ENCODE assay signal across 10 mouse cellular contexts in the genomic region with DNA sequence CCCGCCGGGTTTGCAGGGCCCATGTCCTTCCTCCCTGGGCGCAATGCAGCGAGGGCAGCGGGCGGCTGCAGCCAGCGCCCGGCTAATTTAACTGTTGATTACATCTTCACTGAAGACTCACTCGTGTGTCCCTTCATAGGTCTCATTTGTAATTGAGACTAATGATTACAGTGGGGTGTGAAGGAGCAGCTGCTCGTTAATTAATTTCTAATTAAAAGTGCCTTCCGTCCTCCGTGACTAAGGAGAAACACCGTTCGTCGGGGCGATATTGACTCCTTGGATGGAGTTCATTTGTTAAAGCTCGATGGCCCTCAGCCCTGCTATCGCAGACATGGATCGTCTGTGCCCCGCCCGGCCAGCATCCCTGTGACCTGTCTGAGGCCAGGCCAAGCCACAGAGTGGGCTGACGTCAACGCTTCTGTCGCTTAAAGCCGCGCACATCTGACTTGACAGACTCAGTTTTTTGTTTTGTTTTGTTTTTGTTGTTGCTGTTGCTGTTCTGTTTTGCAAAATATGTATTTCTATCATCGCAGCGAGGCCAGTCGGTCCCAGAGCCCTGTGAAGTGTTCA. TPM values are rescaled to one million over a fixed set of nuclear protein-coding genes. Genes with fewer than 3 reads are reported as not detected.
A peak's percentile ranks its signal among the peaks of the same experiment; 100 is the strongest.
DNase-seq lines count a peak whose midpoint lies in the region; ATAC-seq and TF ChIP-seq lines count a peak whose summit lies in the region.
"Had no signal": no experiment of that assay in that cellular context is flagged by ENCODE, and none has a peak within 500 bp of the region (broad histone marks: within the 10 kb centered on the region; RNA-seq: fewer than 3 reads in every experiment).

No protein-coding gene starts in this region.

- 6% methylated on average over 29 of the region's 29 CpGs for WGBS in stomach, embryonic 15.5 days
- 9% methylated on average over 29 of the region's 29 CpGs for WGBS in stomach, postnatal 0 days
- 34% methylated on average over 29 of the region's 29 CpGs for WGBS in intestine, postnatal 0 days

- peaks cover 25% of the 10 kb centered on the region for H3K4me1 ChIP-seq in stomach, embryonic 15.5 days
- H3K4me1 ChIP-seq in stomach, postnatal 0 days (replicated peaks; ENCODE audit: control insufficient read depth, insufficient read depth), result no peaks in the 10 kb centered on the region
- no peaks in the 10 kb centered on the region for H3K4me1 ChIP-seq in intestine, postnatal 0 days (replicated peaks; ENCODE audit: control insufficient read depth, insufficient read depth, low read length)

- TF ChIP-seq CTCF in gastrocnemius, adult 2 months (IDR thresholded peaks at IDR 0.05), result no peak
- no peak for TF ChIP-seq CTCF in stomach, postnatal 0 days (IDR thresholded peaks at IDR 0.05; ENCODE audit: low read depth)
- no peak for TF ChIP-seq CTCF in intestine, postnatal 0 days (IDR thresholded peaks at IDR 0.05; ENCODE audit: low read depth)

- H3K27ac ChIP-seq in gastrocnemius, adult 2 months, result no peak overlapping the region
- no peak overlapping the region for H3K27ac ChIP-seq in stomach, embryonic 15.5 days
- H3K27ac ChIP-seq in stomach, postnatal 0 days (replicated peaks), result no peak overlapping the region
- no peak overlapping the region for H3K27ac ChIP-seq in intestine, postnatal 0 days (ENCODE audit: low read depth, low read length)

- intact Hi-C loops in gastrocnemius, adult 2 months (cut with DNase I), result no loop called here

- H3K4me3 ChIP-seq in gastrocnemius, adult 2 months, result peak overlapping the region; percentile 26; the same call in 1 of the 2 replicates
- H3K4me3 ChIP-seq in stomach, embryonic 15.5 days (replicated peaks), result no peak overlapping the region
- H3K4me3 ChIP-seq in stomach, postnatal 0 days (ENCODE audit: low read depth, low read length), result no peak overlapping the region
- H3K4me3 ChIP-seq in intestine, postnatal 0 days (ENCODE audit: low read depth, low read length), result 0 out of 2 replicates have a peak overlapping the region, but pooled peaks have one; percentile 21

- H3K9me3 ChIP-seq in stomach, embryonic 15.5 days, result no peaks in the 10 kb centered on the region
- H3K9me3 ChIP-seq in stomach, postnatal 0 days (ENCODE audit: control insufficient read depth, low read length), result no peaks in the 10 kb centered on the region
- no peaks in the 10 kb centered on the region for H3K9me3 ChIP-seq in intestine, postnatal 0 days (ENCODE audit: control insufficient read depth)

- no peaks in the 10 kb centered on the region for H3K36me3 ChIP-seq in stomach, embryonic 15.5 days
- no peaks in the 10 kb centered on the region for H3K36me3 ChIP-seq in stomach, postnatal 0 days (ENCODE audit: control insufficient read depth, insufficient read depth, low read length)
- H3K36me3 ChIP-seq in intestine, postnatal 0 days (ENCODE audit: control insufficient read depth, insufficient read depth), result no peaks in the 10 kb centered on the region

- H3K27me3 ChIP-seq in stomach, embryonic 15.5 days (replicated peaks), result peaks cover 98% of the 10 kb centered on the region
- H3K27me3 ChIP-seq in stomach, postnatal 0 days (ENCODE audit: control insufficient read depth, insufficient read depth, low read length), result peaks cover 56% of the 10 kb centered on the region
- H3K27me3 ChIP-seq in intestine, postnatal 0 days (replicated peaks; ENCODE audit: control insufficient read depth, insufficient read depth, low read length), result peaks cover 95% of the 10 kb centered on the region

- H3K9ac ChIP-seq in stomach, embryonic 15.5 days, result no peak overlapping the region
- no peak overlapping the region for H3K9ac ChIP-seq in stomach, postnatal 0 days (ENCODE audit: low read length)
- no peak overlapping the region for H3K9ac ChIP-seq in intestine, postnatal 0 days (ENCODE audit: low read depth, low read length)

- TF ChIP-seq EP300 in stomach, postnatal 0 days (optimal IDR thresholded peaks at IDR 0.05), result no peak

- ATAC-seq in stomach, embryonic 15.5 days (ENCODE audit: insufficient read depth, low FRiP score, low read depth), result no peak
- ATAC-seq in stomach, postnatal 0 days (ENCODE audit: low FRiP score, low TSS enrichment), result no peak
- ATAC-seq in intestine, postnatal 0 days, result no peak

- peak overlapping the region; percentile 39; the same call in 1 of the 2 replicates for H3K4me2 ChIP-seq in stomach, embryonic 15.5 days
- no peak overlapping the region for H3K4me2 ChIP-seq in stomach, postnatal 0 days (replicated peaks; ENCODE audit: low read depth)
- H3K4me2 ChIP-seq in intestine, postnatal 0 days (replicated peaks; ENCODE audit: low read depth), result no peak overlapping the region

- no peak for DNase-seq in gastrocnemius, adult 2 months
- DNase-seq in gastrocnemius, postnatal 25 days, result no peak
- no peak for DNase-seq in stomach, postnatal 0 days (ENCODE audit: low spot score)
- no peak for DNase-seq in cerebellum, adult 9-11 months
- no peak for DNase-seq in frontal cortex, adult 2 months (ENCODE audit: extremely low spot score in 1 of 2, low spot score in 1 of 2)
- DNase-seq in adrenal gland, postnatal 25 days, result no peak
- DNase-seq: B cell, adult 2 months; lung, adult 18-20 months had no signal

RNA-seq across cellular contexts. Expression of a gene that starts 4.0 kb away (rescaled TPM):
- total RNA-seq in gastrocnemius, adult 2 months (2021), result not detected
- total RNA-seq in gastrocnemius, postnatal 25 days (2021), result not detected
- polyA plus RNA-seq in stomach, embryonic 15.5 days (2015; fragmentation: Nextera tagmentation; extraction: Ambion mirVana), result 0.12 and 0.19 TPM in 2 replicates
- not detected in 2 replicates for polyA plus RNA-seq in stomach, postnatal 0 days (2015; fragmentation: Nextera tagmentation; extraction: Ambion mirVana)
- polyA plus RNA-seq in intestine, postnatal 0 days (2015; fragmentation: Nextera tagmentation; extraction: Ambion mirVana), result 0.27 and 0.38 TPM in 2 replicates
- not detected in 2 replicates for polyA plus RNA-seq in frontal cortex, adult 2 months (2012; rRNA removed)
- not detected in 2 replicates for total RNA-seq in adrenal gland, postnatal 25 days (2021)

Comparison
In these comparisons a context has a peak if more than half of its experiments do, and no peak if none do; other contexts are left out.
1. H3K4me3 ChIP-seq: peak in gastrocnemius, adult 2 months (single experiment) and intestine, postnatal 0 days (single experiment); none in stomach, embryonic 15.5 days (single experiment) and stomach, postnatal 0 days (single experiment).